Mouse (Mus musculus): ENCODE data around the gene St6galnac3. TPM values are rescaled to one million over a fixed set of nuclear protein-coding genes. Genes with fewer than 3 reads are reported as not detected.

Gene St6galnac3
- polyA plus RNA-seq, 1 experiment = 2.5 TPM

DNA sequence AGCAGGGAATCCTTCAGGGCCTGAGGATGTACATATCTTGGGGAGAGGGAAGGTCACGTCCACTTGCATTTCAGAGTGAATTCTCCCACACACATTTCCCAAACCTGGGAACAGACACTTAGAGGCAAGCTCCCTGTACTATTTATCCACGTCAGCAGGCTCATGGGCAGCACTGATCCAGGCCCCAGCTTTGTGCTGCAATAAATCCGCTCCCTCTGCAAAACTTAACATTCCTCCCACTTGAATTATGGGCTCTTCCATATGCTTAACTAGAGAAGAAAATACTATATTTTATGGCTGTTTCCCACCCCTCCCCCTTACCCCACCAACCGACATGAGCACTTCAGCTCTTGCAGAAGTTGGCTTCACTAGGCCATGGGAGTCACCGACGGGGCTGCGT, 32.0 kb downstream of the St6galnac3 start:
- TF ChIP-seq CTCF (IDR thresholded peaks at IDR 0.05; ENCODE audit: borderline replicate concordance, insufficient read depth, low read length) = no peak
- TF ChIP-seq POLR2A (IDR thresholded peaks at IDR 0.05; ENCODE audit: low read depth, low read length) = no peak
- H3K4me3 ChIP-seq (ENCODE audit: insufficient read depth, low read length) = no peak overlapping the region
- no peak overlapping the region for H3K27ac ChIP-seq (ENCODE audit: insufficient read depth, low read length)
- peaks cover 3% of the 10 kb centered on the region for H3K4me1 ChIP-seq (ENCODE audit: control insufficient read depth, insufficient read depth, low read length)

GRCm38 (mm10) chr3:153692206-153692813, 32.7 kb downstream of the St6galnac3 start:
- TF ChIP-seq CTCF (IDR thresholded peaks at IDR 0.05; ENCODE audit: borderline replicate concordance, insufficient read depth, low read length) (no peak), POLR2A (IDR thresholded peaks at IDR 0.05; ENCODE audit: low read depth, low read length) (no peak)
- H3K27ac ChIP-seq (ENCODE audit: insufficient read depth, low read length) = no peak overlapping the region
- no peak overlapping the region for H3K4me3 ChIP-seq (ENCODE audit: insufficient read depth, low read length)
- peaks cover 3% of the 10 kb centered on the region for H3K4me1 ChIP-seq (ENCODE audit: control insufficient read depth, insufficient read depth, low read length)

- H3K27ac ChIP-seq (ENCODE audit: insufficient read depth, low read length) = no peak overlapping the region
- H3K4me3 ChIP-seq (ENCODE audit: insufficient read depth, low read length) = no peak overlapping the region
- TF ChIP-seq CTCF (IDR thresholded peaks at IDR 0.05; ENCODE audit: borderline replicate concordance, insufficient read depth, low read length) (no peak), POLR2A (IDR thresholded peaks at IDR 0.05; ENCODE audit: low read depth, low read length) (no peak)
- H3K4me1 ChIP-seq (ENCODE audit: control insufficient read depth, insufficient read depth, low read length) = peaks cover 3% of the 10 kb centered on the region
Observed at GRCm38 (mm10) chr3:153691537-153691936, 33.4 kb downstream of the St6galnac3 start.

DNA sequence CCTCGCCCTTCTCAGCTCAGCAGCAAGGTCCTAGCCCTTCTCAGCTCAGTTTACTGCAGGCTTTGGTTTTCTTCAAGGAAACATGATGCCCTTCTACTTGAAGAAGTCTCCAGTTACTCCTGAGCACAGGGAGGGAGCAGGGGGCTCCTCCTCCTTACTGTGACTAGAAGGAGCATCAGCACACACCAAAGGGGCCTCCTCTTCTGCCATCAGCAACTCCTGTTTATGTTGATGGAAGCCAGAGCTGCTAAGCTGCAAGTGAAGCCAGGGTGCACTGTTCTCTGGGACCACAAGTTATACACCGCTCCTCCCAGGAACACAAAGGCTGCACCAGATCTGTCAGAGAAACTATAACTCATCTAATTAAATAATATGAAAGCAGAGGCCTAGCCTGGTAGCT, 34.4 kb downstream of the St6galnac3 start:
- Histone ChIP-seq H3K4me1 (ENCODE audit: control insufficient read depth, insufficient read depth, low read length) (peaks cover 3% of the 10 kb centered on the region), H3K4me3 (ENCODE audit: insufficient read depth, low read length) (no peak overlapping the region), H3K27ac (ENCODE audit: insufficient read depth, low read length) (no peak overlapping the region)
- TF ChIP-seq CTCF (IDR thresholded peaks at IDR 0.05; ENCODE audit: borderline replicate concordance, insufficient read depth, low read length) = no peak
- TF ChIP-seq POLR2A (IDR thresholded peaks at IDR 0.05; ENCODE audit: low read depth, low read length) = no peak

DNA sequence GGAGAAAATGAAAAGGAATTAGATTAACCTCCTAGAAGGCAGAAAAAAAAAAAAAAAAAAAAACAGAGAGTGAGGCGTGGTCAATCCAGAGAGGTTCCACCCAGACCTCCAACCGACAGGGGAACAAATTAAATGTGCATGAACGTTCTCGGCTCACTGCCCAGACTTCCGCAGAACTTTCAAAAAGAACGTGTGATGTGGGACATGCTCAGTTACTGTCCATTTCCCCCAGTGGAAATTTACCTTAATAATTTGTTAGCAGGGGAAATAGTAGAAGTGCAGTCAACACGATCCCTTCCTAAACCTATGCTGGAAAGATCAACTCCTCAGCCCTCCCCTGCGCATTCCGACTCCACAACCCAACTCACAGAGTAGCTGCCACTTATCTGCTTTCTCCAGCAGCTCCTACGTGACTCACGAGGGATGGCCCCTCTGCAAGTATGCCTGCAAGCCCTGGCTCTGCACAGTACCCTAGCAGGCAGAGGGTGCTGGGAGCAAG, 35.1 kb downstream of the St6galnac3 start:
- H3K27ac ChIP-seq (ENCODE audit: insufficient read depth, low read length) = no peak overlapping the region
- peaks cover 3% of the 10 kb centered on the region for H3K4me1 ChIP-seq (ENCODE audit: control insufficient read depth, insufficient read depth, low read length)
- H3K4me3 ChIP-seq (ENCODE audit: insufficient read depth, low read length) = no peak overlapping the region
- TF ChIP-seq CTCF (IDR thresholded peaks at IDR 0.05; ENCODE audit: borderline replicate concordance, insufficient read depth, low read length) (no peak), POLR2A (IDR thresholded peaks at IDR 0.05; ENCODE audit: low read depth, low read length) (no peak)

GRCm38 (mm10) chr3:153687896-153688295, 37.1 kb downstream of the St6galnac3 start:
- peaks cover 3% of the 10 kb centered on the region for H3K4me1 ChIP-seq (ENCODE audit: control insufficient read depth, insufficient read depth, low read length)
- H3K27ac ChIP-seq (ENCODE audit: insufficient read depth, low read length) = no peak overlapping the region
- TF ChIP-seq POLR2A (IDR thresholded peaks at IDR 0.05; ENCODE audit: low read depth, low read length) (no peak), CTCF (IDR thresholded peaks at IDR 0.05; ENCODE audit: borderline replicate concordance, insufficient read depth, low read length) (no peak)
- H3K4me3 ChIP-seq (ENCODE audit: insufficient read depth, low read length) = no peak overlapping the region

DNA sequence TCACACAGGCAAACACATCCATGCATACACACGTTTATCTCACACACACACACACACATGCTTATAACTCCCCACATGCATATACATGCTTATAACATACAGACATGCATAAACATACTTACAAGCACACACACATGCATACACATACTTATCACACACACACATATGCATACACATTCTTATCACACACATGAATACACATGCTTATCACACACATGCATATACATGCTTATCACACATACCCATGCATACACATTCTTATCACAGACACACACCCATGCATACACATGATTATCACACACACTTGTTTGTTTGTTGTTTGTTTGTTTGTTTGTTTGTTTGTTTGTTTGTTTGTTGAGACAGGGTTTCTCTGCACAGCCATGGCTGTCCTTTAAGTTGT, 40.1 kb downstream of the St6galnac3 start:
- TF ChIP-seq POLR2A (IDR thresholded peaks at IDR 0.05; ENCODE audit: low read depth, low read length) (no peak), CTCF (IDR thresholded peaks at IDR 0.05; ENCODE audit: borderline replicate concordance, insufficient read depth, low read length) (no peak)
- H3K4me1 ChIP-seq (ENCODE audit: control insufficient read depth, insufficient read depth, low read length) = peaks cover 3% of the 10 kb centered on the region

DNA sequence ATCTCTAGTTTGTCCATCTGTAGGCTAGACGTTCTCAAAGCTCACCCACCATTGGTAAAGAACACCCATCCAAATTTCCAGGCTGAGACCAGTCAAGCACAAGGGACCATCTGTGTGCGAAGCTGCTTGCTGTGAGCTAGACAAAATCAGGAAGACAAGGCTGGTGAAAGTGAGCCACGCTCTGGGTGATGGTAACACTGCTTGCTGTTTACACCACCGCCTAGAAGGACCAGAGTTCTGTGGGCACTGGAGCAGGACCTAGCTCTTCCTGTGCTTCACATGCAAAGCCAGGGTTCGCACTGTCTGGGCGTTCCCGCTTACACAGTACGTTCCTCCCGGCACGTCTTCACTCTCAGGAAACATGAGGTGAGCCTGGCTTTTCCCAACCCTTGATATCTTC, 42.7 kb downstream of the St6galnac3 start:
- TF ChIP-seq POLR2A (IDR thresholded peaks at IDR 0.05; ENCODE audit: low read depth, low read length) (no peak), CTCF (IDR thresholded peaks at IDR 0.05; ENCODE audit: borderline replicate concordance, insufficient read depth, low read length) (no peak)
- Histone ChIP-seq H3K4me1 (ENCODE audit: control insufficient read depth, insufficient read depth, low read length) (no peaks in the 10 kb centered on the region), H3K4me3 (ENCODE audit: insufficient read depth, low read length) (no peak overlapping the region), H3K27ac (ENCODE audit: insufficient read depth, low read length) (no peak overlapping the region)

More for the DNA sequence above, 40.1 kb downstream of the St6galnac3 start:
- H3K27ac ChIP-seq (ENCODE audit: insufficient read depth, low read length) = no peak overlapping the region
- no peak overlapping the region for H3K4me3 ChIP-seq (ENCODE audit: insufficient read depth, low read length)

- Histone ChIP-seq H3K4me3 (ENCODE audit: insufficient read depth, low read length) (no peak overlapping the region), H3K27ac (ENCODE audit: insufficient read depth, low read length) (no peak overlapping the region), H3K4me1 (ENCODE audit: control insufficient read depth, insufficient read depth, low read length) (no peaks in the 10 kb centered on the region)
- TF ChIP-seq POLR2A (IDR thresholded peaks at IDR 0.05; ENCODE audit: low read depth, low read length) (no peak), CTCF (IDR thresholded peaks at IDR 0.05; ENCODE audit: borderline replicate concordance, insufficient read depth, low read length) (no peak)
Observed at GRCm38 (mm10) chr3:153681720-153682119, 43.3 kb downstream of the St6galnac3 start.

- Histone ChIP-seq H3K4me3 (ENCODE audit: insufficient read depth, low read length) (no peak overlapping the region), H3K27ac (ENCODE audit: insufficient read depth, low read length) (no peak overlapping the region), H3K4me1 (ENCODE audit: control insufficient read depth, insufficient read depth, low read length) (no peaks in the 10 kb centered on the region)
- TF ChIP-seq POLR2A (IDR thresholded peaks at IDR 0.05; ENCODE audit: low read depth, low read length) (no peak), CTCF (IDR thresholded peaks at IDR 0.05; ENCODE audit: borderline replicate concordance, insufficient read depth, low read length) (no peak)
Observed at GRCm38 (mm10) chr3:153675832-153676231, 49.1 kb downstream of the St6galnac3 start.

Measured in embryonic fibroblast, embryonic 13.5 days (primary cell).